Mouse (Mus musculus): ENCODE data around the gene P2rx5.

- TF ChIP-seq POLR2A (IDR thresholded peaks at IDR 0.05; ENCODE audit: insufficient read depth, low read length) (no peak), CTCF (IDR thresholded peaks at IDR 0.05; ENCODE audit: low read depth, low read length) (no peak)
Measured at GRCm38 (mm10) chr11:73207621-73208020, 47.4 kb downstream of the P2rx5 start.
